Mouse (Mus musculus): ENCODE results near the gene Elk4.
A peak's percentile ranks its signal among the peaks of the same experiment; 100 is the strongest.

DNA sequence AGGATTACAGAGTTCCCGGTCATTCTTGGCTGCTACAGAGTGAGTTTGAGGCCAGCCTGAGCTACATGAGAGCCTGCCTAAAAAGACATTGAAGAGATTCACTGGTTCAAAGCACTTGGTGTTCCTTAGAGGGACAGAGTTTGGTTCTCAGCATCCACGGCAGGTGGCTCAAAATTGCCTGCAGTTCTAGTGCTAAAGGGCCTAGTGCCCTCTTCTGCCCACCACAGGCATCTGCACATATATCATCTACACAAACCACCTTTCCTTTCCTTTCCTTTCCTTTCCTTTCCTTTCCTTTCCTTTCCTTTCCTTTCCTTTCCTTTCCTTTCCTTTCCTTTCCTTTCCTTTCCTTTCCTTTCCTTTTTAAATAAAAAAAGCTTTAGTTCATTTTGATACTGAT is 23.2 kb downstream of the Elk4 start:
- TF ChIP-seq TBP (conservative IDR thresholded peaks at IDR 0.05; ENCODE audit: low read depth, low read length) (no peak), USF1 (IDR thresholded peaks at IDR 0.05; ENCODE audit: low read depth, low read length) (no peak), TCF12 (IDR thresholded peaks at IDR 0.05; ENCODE audit: low read depth, low read length) (no peak), CTCF (conservative IDR thresholded peaks at IDR 0.05 in 1 of 2, IDR thresholded peaks at IDR 0.05 in 1 of 2; ENCODE audit: low read depth in 2 of 2, low read length in 2 of 2) (peak in 1 of 2 experiments; percentile 71; a peak in 3 of 4 replicates), EP300 (IDR thresholded peaks at IDR 0.05; ENCODE audit: low read length) (no peak), JUND (conservative IDR thresholded peaks at IDR 0.05; ENCODE audit: low read depth, low read length) (no peak), POLR2AphosphoS2 (IDR thresholded peaks at IDR 0.05; ENCODE audit: low read depth, low read length) (no peak), POLR2A (IDR thresholded peaks at IDR 0.05; ENCODE audit: low read depth, low read length) (no peak), MAX (IDR thresholded peaks at IDR 0.05; ENCODE audit: low read length) (no peak), ZNF384 (IDR thresholded peaks at IDR 0.05; ENCODE audit: low read depth, low read length) (no peak), MYC (IDR thresholded peaks at IDR 0.05; ENCODE audit: low read depth, low read length) (no peak), ELF1 (IDR thresholded peaks at IDR 0.05; ENCODE audit: low read depth, low read length) (no peak)
